Mouse (Mus musculus): ENCODE results near the gene Trim31.

- TF ChIP-seq CTCF (IDR thresholded peaks at IDR 0.05; ENCODE audit: insufficient read depth, low read length), result no peak
- TF ChIP-seq POLR2A (IDR thresholded peaks at IDR 0.05; ENCODE audit: borderline replicate concordance, extremely low read depth, low read depth, low read length), result no peak
Observed at GRCm38 (mm10) chr17:36923491-36923890, 25.6 kb downstream of the Trim31 start.

Measured in lung, adult 2 months (tissue).